Mouse (Mus musculus): ENCODE data around the gene Prkcb.
A peak's percentile ranks its signal among the peaks of the same experiment; 100 is the strongest.

Prkcb gene

GRCm38 (mm10) chr7:122558085-122558811, 269.7 kb downstream of the Prkcb start:
- DNase-seq: no peak

- DNase-seq: no peak
Measured at GRCm38 (mm10) chr7:122558912-122559311, 270.4 kb downstream of the Prkcb start.

- no peak for DNase-seq
Measured at GRCm38 (mm10) chr7:122562586-122562985, 274.0 kb downstream of the Prkcb start.

DNA sequence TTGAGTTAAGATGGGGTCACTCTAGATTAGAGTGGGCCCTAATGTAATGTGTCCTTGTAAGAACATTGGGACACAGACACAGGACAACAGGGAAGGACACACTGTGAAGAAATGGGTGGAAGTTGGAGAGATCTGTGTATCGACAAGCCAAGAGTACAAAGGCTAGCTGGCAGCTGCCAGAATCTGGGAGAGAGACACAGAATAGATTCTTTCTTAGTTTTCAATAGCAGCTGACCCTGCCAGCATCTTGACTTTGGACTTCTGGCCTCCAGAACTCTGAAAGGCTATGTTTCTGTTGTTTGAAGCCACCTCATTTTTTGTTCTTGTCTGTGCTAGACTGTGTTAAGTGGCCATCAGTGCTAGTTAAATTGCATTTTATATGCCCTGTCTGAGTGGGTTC, 276.8 kb downstream of the Prkcb start:
- DNase-seq: peak in 1 of 2 experiments; percentile 6

- DNase-seq: no peak
Measured at GRCm38 (mm10) chr7:122566011-122566410, 277.5 kb downstream of the Prkcb start.

- DNase-seq: no peak
Measured at GRCm38 (mm10) chr7:122568787-122569186, 280.2 kb downstream of the Prkcb start.

DNA sequence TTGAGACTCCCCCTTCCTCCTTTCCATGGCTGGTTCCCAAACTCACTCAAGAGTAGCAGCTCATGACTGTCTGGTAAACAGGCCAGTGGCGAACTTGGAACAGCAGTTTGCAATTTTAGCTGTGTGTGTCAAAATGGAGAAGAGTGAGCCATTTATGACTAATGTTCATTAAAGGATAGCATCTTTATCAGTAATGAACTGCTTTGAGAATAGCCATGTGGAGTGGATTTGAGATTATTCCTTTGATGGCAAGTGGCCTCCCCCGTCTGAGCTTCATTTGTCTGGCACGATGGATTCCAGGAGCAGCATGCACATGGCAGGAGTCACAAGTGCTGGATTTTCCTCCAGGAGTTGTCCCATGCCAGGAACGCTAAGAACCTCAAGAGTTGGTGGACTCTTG, 281.9 kb downstream of the Prkcb start:
- DNase-seq: no peak

DNA sequence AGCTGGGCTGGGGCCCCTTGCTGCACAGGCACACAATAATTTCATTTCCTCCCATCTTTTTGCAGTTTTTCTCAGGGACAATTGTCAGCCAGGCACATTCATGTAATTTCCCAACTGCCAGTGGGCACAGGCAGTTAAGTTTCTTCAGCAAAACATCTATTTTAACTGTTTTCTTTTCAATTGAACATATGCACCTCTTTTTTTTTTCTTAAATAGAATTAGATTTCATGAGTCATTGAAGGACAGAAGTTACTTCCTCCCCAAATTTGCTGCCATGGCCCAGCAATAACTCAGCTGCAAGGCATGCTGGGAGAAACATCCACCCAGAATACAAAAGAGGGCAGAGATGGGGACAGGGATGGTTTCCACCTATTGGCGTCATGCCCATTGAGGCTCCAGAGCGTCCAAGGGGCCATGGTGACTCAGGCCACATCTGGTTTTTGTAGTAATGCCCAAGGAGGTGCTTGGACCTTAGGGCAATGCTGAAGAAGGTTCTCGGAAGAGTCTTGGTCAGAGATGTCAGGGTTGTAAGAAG, 284.6 kb downstream of the Prkcb start:
- no peak for DNase-seq

GRCm38 (mm10) chr7:122574418-122574817, 285.9 kb downstream of the Prkcb start:
- DNase-seq: no peak

DNA sequence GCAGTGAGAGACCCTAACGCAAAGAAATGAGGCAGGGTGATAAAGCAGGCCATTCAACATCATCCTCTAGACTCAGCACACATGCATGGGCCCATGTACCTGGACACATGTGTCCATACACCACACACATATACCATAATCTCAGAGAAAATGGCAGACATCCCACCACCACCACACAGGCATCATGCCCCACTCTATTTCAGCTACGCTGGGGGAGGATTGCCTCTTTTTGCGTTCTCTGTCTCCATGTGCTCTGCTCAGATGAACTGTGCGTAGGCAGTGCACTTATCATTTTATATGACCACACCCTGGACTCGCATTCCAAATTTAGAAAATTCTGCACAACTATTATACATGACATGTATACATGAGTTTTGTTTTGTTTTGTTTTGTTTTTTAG, 286.5 kb downstream of the Prkcb start:
- DNase-seq: no peak

- no peak for DNase-seq
Measured at GRCm38 (mm10) chr7:122575506-122575905, 287.0 kb downstream of the Prkcb start.

- no peak for DNase-seq
Measured at GRCm38 (mm10) chr7:122577571-122577970, 289.0 kb downstream of the Prkcb start.

DNA sequence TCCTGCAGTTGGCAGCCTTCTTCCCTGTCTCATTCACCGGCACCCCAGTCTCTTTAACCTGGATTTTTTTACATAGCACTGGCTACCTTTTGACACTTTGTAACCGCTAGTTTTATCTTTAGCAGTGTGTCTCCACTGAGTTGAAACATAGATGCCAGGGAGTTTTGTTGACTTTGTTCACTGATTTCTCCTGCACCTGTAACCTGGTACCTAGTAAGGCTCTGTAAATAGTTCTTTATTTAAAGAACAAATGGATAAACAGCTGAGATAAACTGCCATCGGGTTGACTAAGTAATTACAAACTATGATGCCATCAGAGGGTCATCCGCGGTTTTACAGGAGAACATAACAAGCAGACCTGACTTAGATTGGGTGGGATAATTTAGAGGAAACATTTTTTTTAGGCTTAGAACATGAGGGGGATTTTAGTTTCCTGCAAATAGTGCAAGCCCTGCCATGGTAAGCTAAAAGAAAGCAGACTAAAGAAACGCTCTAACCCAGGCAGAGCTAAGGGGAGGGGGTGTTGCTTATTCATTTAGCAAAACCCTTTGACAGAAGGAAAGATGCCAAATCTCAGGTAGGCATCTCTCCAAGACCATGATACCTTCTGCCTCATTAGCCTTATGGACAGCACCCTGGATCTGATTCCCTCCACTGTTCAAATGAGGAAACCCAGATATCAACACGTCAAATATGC, 291.1 kb downstream of the Prkcb start:
- DNase-seq: no peak

GRCm38 (mm10) chr7:122580158-122580475, 291.6 kb downstream of the Prkcb start:
- DNase-seq: no peak

DNA sequence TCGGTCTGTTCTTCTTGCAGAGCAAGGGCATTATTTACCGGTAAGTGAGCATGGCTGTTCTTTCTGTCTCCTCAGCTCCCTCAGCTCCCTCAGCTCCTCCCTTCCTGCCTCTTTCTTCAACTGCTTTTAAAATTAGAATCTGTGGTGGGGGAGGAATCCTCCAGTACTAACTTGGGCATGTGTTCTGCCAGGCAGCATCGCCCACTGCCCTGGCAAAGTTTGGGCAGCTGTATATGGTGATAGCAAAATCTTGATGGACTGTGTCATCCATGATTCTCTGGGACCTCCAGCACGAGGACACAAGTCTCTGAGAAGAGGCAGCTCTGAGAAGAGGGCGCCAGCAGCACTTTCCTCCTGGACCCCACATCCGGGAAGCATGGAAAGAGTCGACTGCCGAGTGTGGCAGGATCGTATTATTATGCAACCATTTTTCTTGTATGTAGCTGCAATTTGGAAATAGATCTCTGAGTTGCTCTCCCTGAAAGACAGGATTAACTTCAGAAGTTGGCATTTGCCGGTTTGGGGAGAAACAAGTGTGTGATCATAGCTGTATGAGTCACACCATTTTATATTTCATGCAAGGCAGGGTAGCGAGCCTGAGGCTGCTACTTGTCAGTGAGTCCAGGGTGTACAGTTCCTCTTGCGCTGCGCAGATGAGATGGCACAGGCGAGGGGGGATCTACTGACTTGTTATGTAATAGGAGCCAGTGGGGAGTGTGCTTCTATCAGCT, 296.0 kb downstream of the Prkcb start:
- no peak for DNase-seq

DNA sequence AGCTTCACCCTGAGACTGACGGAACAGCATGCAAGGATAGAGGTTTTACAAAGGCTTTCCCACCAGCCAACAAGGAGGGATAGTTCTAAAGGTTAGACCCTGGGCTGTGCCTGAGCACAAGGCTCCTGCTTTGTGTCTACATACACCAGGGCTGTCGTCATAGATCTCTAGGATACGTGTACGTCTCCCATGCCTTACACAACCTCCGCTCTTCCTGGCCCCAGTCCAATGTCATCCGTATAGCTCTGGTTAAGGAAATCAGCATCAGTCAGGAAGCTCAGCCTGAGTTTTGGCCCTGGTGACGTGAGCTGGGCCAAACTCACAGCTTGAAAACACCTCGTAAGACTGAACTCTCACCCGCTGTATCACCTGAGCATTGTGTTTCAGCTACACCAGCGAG, 307.3 kb downstream of the Prkcb start:
- no peak for DNase-seq

- DNase-seq: no peak
Measured at GRCm38 (mm10) chr7:122596596-122597170, 308.1 kb downstream of the Prkcb start.

DNA sequence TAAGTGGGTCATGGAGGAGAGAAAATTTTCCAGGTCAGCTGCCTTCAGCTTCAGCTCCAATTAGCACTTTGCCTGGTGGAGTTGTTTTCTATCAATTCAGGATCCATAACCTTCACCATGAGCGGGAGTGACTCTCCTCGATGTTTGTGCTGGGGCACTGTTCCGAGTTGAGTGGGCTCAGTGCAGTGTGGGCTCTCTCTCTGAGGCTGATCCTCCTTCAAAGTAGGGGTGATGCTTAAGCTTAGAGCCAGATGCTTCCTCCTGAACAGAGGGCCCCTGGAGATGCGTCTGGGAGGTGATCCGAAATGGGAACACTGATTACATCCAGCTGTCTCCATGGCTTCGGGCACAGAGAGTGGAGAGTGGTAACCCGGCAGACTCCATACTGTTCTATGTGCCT, 308.8 kb downstream of the Prkcb start:
- no peak for DNase-seq

- no peak for DNase-seq
Measured at GRCm38 (mm10) chr7:122600856-122601255, 312.3 kb downstream of the Prkcb start.

DNA sequence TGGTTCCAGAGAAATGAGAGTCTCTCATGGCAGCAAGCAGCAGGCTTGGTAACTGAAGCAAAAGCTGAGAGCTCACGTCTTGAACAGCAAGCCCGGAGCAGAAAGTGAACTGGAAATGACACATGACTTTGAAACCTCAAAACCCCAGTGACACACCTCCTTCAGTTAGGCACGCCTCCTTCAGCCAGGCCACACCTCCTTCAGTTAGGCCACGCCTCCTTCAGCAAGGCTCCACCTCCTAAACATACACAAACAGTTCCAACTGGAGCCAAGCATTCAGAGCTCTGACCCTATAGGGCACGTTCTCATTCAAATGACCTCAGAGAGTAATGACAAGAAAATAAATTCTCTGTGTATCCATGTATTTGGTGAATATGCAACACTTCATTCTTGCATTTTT, 316.5 kb downstream of the Prkcb start:
- DNase-seq: no peak

- no peak for DNase-seq
Measured at GRCm38 (mm10) chr7:122609420-122609819, 320.9 kb downstream of the Prkcb start.

DNA sequence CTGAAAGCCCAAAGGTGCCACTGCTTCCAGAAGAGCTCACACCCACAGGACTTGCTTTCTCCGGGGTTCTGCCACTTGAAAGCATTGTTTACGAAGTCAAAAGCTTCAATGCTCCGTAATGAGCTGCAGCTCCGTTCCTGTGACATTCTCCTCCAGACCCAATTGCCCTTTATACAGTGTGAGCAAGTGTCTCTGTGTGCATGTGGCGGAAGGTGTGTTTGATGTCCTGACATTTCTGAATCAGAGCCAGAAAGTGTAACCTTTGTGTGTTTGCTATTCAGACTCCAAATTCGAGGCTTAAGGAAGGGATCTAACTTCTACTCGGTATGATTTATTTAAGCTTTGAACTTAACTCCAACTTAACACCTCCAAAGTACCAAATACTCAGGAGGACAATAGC, 321.6 kb downstream of the Prkcb start:
- no peak for DNase-seq

GRCm38 (mm10) chr7:122613876-122614275, 325.3 kb downstream of the Prkcb start:
- no peak for DNase-seq
